Mouse (Mus musculus) kidney, postnatal 25 days (tissue): Measurements from ENCODE around the gene Dedd.
"Not testable (repeated sequence)": the region's sequence is repeated elsewhere in the genome, so short reads cannot be mapped to it uniquely, and the experiment has no call there.

Experiments used
- DNase-seq, 2 experiments: peaks; one replicate each; pipeline ENCODE4 v3.0.0; 2021; ENCODE audit warnings: mixed read lengths in 2 of 2

The Dedd gene

DNA sequence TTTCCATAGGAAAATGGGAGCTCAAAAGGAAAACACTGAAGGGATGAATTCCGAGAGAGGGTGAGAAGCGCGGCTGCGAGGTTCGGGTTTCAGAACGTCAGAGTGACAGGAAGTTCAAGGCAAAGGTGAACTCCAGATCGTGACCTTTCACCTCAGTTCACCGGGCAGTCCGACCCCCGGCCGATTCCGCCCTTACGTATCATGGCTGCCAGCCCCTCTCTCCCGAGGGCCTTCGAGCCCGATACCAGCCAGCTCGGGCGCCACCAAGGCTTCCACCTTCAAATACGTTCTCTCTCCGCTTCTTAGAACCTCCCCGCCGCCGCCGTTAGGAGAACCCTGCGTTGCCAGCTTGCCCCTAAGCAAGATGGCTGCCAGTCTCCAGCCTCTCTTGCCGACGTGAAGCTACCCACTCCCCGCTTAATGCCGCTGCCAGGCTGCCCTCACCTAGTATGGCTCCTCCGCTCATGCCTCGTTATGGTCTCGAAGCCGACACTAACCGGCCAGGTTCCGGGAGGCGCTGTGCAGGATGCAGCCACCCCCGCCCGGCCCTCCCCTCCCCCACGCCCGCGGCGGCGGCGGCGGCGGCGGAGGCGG, at the start of gene Dedd:
Gene Dedd, plus strand, starts transcription at position 307 of the 594 bp plus-strand sequence.
- peak; percentile 90 to 97 for DNase-seq

GRCm38 (mm10) chr1:171279721-171280120, 49.2 kb upstream of the Dedd start:
- peak in 1 of 2 experiments; percentile 23 for DNase-seq

DNA sequence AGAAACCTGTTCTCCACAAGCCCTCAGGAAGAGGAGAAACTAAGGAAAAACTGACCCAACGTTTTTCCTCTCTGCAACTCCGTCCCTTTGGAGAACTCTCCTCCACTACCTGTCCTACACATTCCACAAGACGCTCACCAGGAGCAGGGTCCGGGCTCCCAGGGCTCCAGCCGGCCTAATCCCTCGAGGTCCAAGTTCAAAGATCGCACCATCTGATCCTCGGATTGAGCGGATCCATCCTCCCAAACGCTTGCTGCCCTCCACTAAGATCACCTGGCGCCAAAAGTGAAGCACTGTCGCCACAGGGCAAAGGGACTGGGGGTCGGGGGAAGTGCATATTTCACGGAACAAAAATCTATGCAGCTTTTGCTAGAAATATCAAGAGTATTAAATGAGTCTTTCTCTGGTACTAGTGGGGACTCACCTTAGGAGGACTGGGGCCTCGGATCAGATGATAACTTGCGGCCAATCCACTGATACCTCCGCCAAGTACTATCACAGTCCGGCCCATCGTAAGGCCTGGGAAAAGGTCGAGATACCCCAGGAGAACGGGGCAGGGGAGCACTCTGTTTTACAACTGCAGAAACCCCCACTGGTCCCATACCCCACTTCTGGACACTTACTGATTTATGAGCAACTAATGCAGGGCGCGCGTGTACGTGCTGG, 48.6 kb upstream of the Dedd start:
- peak; percentile 55 to 77 for DNase-seq

GRCm38 (mm10) chr1:171280916-171281527, 47.9 kb upstream of the Dedd start, which contains the start of gene Ppox:
TSS of gene Ppox (minus strand) at chr1:171281186.
- peak; percentile 92 to 97 for DNase-seq

- DNase-seq: peak; percentile 85 to 91
These were observed 47.4 kb upstream of the Dedd start for GRCm38 (mm10) chr1:171281528-171281923.

DNA sequence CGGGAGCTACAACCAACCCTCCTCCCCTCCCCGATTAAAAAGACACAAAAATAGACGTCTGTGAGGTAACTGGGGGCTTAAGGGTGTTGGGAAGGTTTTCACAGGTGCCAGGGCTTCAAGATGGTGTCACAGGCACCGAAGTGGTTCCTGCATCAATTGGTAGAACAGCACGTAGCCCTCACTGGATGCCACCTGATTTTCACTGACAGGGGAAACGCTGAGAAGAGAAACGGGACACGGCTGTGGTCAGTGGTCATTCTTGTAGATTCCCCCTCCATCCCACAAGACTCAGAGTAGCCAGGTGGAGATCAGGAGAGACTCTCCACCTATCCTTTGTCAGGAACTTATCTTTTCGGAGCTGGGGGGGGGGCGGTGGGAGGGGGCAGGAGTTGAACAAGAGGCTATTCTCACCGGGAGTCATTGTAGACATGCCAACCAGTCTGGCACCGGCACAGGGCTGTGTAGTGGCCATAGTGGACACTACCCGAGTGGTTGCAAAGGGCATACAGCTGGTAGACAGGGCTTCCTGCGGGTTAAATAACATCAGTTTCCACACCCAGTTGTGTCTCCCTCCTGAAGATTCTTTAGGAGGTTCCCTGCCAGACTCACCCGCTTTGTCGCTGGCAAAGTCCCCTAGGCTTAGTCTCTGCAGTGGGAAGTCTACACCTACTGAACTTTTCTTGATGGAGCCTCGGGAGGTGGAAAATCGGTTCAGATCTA, 46.7 kb upstream of the Dedd start:
- no peak for DNase-seq

DNA sequence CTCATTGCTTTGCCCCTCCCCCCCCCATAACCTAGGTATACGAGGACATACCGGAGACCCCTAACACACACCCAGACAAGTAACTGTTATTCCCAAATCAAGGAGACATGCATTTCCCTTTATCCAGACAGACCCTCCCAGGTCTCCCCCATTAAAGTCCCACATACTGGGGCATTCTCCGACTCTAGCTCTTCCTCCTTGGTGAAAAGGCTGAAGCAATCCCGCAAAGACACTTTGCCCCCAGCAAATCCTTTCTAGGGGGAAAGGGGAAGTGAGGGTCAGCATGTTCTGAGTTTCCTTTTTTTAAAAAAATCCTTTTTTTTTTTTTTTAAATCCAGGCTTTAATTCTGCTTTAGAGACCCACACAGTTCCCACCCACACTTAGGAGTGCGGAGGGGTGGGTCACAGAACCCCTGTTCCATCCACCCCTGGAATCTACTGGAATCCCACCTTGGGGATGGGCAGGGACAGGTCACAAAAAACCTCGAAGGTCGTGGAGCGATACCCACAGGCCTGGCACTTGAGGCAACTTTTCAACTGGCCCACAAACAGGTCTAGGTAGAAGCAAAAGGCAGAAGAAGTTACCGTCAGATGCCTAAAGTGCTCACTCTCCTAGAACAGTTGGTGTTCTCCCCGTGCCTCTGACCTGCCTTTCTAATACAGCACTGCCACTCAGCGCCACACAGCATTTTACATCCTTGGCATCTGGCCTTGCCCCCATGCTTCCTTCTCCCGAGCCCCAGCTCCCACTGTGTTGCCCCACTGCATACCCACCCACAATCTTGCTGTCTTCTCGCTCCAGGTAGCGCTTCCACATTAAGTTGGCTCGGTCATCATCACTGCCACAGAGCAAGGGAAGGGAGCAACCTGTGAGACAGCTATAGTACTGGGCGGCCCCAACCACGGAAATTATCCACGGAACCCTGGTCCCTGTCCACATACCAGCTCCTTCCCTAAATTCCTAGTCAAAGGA, 45.5 kb upstream of the Dedd start:
- DNase-seq: no peak

DNA sequence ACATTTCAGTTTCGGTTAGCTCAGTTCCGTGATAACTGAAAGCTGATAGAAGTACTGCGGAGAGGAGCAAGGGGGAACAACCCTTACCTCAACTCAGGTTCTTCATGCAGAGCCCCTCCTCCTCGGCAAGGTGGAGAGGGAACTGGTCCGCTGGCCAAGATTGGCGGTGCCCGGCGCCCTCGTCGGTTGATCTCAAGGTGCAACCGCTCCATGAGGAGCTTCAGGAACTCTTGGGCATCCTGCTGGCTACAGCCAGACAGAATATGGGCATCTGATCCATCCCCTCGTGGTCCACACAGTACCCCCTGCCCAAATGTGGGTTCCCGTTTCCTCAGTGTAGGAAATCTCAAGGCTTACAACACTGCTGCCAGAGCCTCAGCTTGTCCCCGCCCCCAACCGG, 44.5 kb upstream of the Dedd start:
- DNase-seq: no peak

GRCm38 (mm10) chr1:171285096-171285892, 43.7 kb upstream of the Dedd start:
- peak in 1 of 2 experiments; percentile 46 for DNase-seq

DNA sequence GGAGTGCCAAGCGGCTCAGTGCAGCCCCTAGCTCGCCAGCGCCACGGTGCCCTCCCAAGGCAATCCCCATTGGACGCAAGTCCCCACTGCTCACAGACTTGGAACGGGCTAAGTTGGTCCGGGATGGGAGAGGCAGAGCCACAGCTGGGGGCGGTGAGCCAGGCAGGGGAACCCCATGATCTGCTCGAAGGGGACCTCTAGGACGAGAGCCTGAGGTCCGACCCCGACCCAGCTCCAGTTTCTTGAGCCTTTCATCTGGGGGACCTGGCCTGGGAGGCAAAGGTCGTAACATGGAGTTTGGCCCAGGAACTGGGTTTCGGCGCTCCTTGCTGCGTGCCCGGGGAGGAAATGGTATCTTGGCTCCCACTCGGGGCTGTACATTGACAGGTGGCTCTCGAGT, 42.4 kb upstream of the Dedd start:
- peak in 1 of 2 experiments; percentile 49 for DNase-seq

- DNase-seq: peak; percentile 95 to 98
These were observed 41.5 kb upstream of the Dedd start, which contains the start of gene Usp21 for GRCm38 (mm10) chr1:171287136-171288081. TSS of gene Usp21 (minus strand) at chr1:171287991.

DNA sequence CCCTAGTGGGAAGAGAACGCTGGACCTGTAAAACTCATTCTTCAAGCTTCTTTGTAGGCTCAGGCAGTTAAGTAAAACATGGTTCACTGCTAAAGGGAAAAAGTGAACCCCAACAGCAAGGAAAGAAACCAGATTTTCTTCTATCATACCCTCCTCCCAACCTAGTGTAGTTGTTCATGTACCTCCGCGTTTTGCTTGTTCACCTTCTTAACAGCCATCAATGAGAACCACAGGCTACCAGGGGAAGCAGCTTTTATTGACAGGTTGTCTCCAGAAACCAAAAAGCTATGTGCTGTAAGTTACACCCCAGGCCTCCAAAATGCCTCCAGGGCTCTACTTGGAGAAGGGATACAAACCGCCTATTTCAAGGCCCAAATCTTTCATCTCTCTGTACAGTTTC, 40.6 kb upstream of the Dedd start:
- DNase-seq: no peak

GRCm38 (mm10) chr1:171293351-171293750, 35.6 kb upstream of the Dedd start:
- DNase-seq: no peak

DNA sequence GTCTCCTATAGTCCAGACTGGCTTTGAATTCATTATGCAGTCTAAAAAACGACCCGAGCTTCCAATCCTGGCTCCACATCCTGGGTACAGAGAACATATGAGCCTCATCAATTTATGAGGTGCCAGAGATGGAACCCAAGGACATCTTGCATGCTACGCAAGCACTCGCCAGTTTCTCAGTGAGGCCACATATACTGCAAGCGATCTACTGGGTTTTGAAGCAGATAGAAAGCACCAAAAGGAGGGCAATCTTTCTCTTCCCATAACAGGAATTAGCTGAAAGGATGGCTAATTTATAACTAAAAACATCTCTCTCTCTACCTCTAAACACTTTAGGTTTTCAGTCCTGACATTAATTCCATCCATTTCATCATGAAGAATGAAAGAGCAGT, 35.0 kb upstream of the Dedd start:
- no peak for DNase-seq

- peak; percentile 87 to 93 for DNase-seq
These were observed 34.5 kb upstream of the Dedd start, which contains the start of gene Ufc1 for GRCm38 (mm10) chr1:171294298-171295062. TSS of gene Ufc1 (minus strand) at chr1:171295024.

GRCm38 (mm10) chr1:171295063-171295402, 33.9 kb upstream of the Dedd start:
- DNase-seq: no peak

GRCm38 (mm10) chr1:171298226-171298625, 30.7 kb upstream of the Dedd start:
- DNase-seq: no peak

DNA sequence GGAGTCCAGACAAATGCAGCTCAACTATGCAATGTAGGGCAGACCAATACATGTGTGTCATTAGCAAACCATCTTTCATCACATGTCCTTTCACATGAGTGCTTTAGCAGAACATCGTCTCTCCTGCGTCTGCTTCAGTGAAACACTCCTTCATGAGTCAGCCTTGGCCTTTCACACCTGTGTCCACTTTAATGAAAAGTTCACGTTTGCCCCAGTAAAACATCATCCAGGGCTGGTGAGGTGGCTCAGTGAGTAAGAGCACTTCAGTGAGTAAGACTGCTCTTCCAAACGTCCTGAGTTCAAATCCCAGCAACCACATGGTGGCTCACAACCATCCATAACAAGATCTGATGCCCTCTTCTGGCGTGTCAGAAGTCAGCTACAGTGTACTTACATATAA, 22.8 kb upstream of the Dedd start:
- not testable (repeated sequence) for DNase-seq

DNA sequence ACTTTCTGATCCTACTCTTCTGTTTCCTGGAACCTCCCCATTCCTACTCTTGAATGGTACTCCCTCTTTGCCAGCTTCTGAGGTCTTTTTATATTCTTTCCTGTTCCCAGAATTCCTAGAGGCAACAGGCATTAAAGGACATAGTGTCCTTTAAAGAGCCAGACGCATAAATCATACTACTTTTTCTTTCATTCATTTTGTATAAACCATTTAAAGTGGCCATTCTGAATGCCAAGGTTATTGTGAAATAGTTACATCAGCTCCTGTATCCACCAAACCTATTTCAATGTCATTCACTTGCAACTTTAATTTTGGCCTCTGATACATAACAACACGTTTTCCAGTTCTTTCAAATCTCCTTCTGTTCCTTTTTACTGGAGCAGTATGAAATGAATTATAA, 19.6 kb upstream of the Dedd start:
- DNase-seq: no peak
